Mouse (Mus musculus) forebrain, postnatal 0 days (tissue): ENCODE results near the gene Rpl37a. TPM values are rescaled to one million over a fixed set of nuclear protein-coding genes. Genes with fewer than 3 reads are reported as not detected.

Source experiments
- ATAC-seq: fragments of 200-750 bp; cut with Nextera tagmentation; 2 replicates; pipeline ENCODE4 v1.8.0; 2017; ENCODE audit warnings: mild to moderate bottlenecking, moderate library complexity
- DNase-seq: peaks from one replicate; pipeline ENCODE4 v3.0.0-alpha.2; 2015
- H3K27ac ChIP-seq: fragments of 300-500 bp; sonication (generic); 2 replicates; pipeline ENCODE4 v1.5.1; 2014; ENCODE audit warnings: low read depth, mild to moderate bottlenecking, antibody characterized with exemption, low read length, moderate library complexity, mixed read lengths
- H3K27me3 ChIP-seq: fragments of 300-500 bp; sonication (generic); 2 replicates; pipeline ENCODE4 v1.6.1; 2014; ENCODE audit warnings: mild to moderate bottlenecking, low read length, mixed read lengths; ENCODE audit not compliant: insufficient read depth
- H3K36me3 ChIP-seq: fragments of 300-500 bp; sonication (generic); 2 replicates; pipeline ENCODE4 v1.6.1; 2014; ENCODE audit warnings: mild to moderate bottlenecking, moderate library complexity; ENCODE audit not compliant: insufficient read depth
- H3K4me1 ChIP-seq: fragments of 300-500 bp; sonication (generic); 2 replicates; pipeline ENCODE4 v1.6.1; 2014; ENCODE audit warnings: antibody characterized with exemption; ENCODE audit not compliant: insufficient read depth
- H3K4me2 ChIP-seq: fragments of 300-500 bp; sonication (generic); 2 replicates; pipeline ENCODE4 v1.6.1; 2014; ENCODE audit warnings: low read depth, mild to moderate bottlenecking, moderate library complexity
- H3K4me3 ChIP-seq: fragments of 300-500 bp; sonication (generic); 2 replicates; pipeline ENCODE4 v1.5.1; 2014; ENCODE audit warnings: low read depth, low read length, mixed read lengths
- H3K9ac ChIP-seq: fragments of 300-500 bp; sonication (generic); 2 replicates; pipeline ENCODE4 v1.6.1; 2014; ENCODE audit warnings: mild to moderate bottlenecking
- H3K9me3 ChIP-seq: fragments of 300-500 bp; sonication (generic); 2 replicates; pipeline ENCODE4 v1.6.1; 2016; ENCODE audit warnings: low read length
- CTCF ChIP-seq: sonication (generic); IDR thresholded peaks from 2 replicates; pipeline ENCODE4 v1.5.1; 2016; ENCODE audit warnings: antibody characterized with exemption, control low read depth, low read depth
- WGBS: fragments of 180-500 bp; shearing (Covaris S2); extraction: QIAGEN DNeasy Blood & Tissue Kit; methylation state at CpG from one replicate; pipeline ENCODE4 v1.1.7; 2014; 5-methylcytosine and 5-hydroxymethylcytosine counted together
- polyA plus RNA-seq: library from polyadenylated mRNA; unstranded; fragments of >200 nt; fragmentation: Nextera tagmentation; extraction: Ambion mirVana; gene quantifications from 2 replicates; pipeline ENCODE4 v1.2.1, GENCODE M21; 2015
- total RNA-seq: library from RNA; depleted of rRNA; stranded (reverse); fragments of >200 nt; gene quantifications from 2 replicates; pipeline ENCODE4 v1.2.3, GENCODE M21; 2014; rRNA removed

Gene Rpl37a
- total RNA-seq = 598 and 928 TPM in 2 replicates
- 1,180 and 1,503 TPM in 2 replicates for polyA plus RNA-seq

DNA sequence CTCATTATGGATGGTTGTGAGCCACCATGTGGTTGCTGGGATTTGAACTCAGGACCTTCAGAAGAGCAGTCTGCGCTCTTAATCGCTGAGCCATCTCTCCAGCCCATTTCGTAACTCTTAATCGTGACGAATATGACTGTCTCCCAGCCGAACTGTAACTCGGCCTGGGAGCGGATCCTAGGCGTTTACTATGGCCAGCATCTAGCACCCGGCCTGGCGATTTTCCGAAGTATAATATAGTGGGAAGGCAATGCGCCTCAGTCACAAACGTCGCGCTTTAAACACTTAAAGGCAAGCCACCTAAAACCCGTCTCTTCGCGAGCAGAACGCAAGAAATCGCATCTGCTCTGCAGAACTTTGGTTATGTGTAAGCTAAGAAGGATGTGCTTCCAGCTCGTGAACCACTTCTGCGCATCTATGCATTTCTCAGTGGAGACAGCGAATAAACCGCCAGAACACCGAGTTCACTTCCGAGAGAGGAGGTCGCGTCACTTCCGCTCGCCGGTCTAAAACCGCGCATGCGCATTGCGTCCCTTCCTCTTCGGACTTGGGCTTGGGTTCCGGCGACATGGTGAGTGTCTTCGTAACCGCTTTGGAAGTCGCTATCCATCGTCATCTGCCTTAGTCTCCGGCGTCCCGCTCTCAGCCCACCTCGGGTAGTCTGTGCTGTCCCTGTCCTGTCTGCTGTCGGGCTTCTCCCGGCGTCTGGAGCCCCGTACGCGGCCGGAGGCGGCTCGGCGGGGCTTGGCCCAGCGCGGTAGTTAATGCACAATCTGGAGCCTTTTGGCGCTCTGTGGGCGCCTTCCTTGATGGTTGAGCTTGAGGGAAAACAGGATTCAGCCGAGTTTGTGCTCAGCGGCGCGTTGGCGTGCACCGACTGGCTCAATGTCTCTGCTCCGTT, at the start of gene Rpl37a:
Gene Rpl37a, plus strand, starts transcription at position 538 of the 901 bp plus-strand sequence.
- peak within 1 kb of the TSS; percentile 52 for H3K4me3 ChIP-seq
- peak; percentile 96 for ATAC-seq
- H3K27ac ChIP-seq = peak within 1 kb of the TSS; percentile 90
- 3% methylated on average over 68 of the region's 68 CpGs for WGBS
- H3K9me3 ChIP-seq = no peaks in the 10 kb centered on the region
- H3K27me3 ChIP-seq = no peaks in the 10 kb centered on the region
- peaks cover 4% of the 10 kb centered on the region; the same call in 1 of the 2 replicates for H3K4me1 ChIP-seq
- peaks cover 29% of the 10 kb centered on the region for H3K36me3 ChIP-seq
- DNase-seq = peak; percentile 99
- TF ChIP-seq CTCF = no peak
- H3K4me2 ChIP-seq = peak within 1 kb of the TSS; percentile 72
- peak within 1 kb of the TSS; percentile 70 for H3K9ac ChIP-seq

DNA sequence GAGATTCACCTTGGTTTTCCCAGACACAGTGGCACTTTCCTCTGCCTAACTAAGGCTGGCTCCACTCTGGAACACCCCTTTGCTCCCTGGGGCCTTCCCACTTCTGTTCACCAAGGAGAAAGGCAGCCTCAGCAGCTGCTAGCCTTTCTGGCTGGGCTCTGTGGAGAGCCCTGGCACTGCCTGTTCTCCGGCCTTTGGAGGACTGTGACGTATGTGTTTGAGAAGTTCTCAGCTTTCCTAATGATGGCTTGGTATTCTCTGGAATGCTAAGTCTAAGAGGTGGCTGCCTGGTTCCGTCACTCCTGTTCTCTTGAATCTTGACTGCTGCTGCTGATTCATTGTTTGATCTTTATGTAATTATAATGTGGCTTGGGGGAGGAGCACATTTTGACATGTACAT, 38.0 kb upstream of the Rpl37a start:
- DNase-seq (peak; percentile 8), ATAC-seq (peak; percentile 51)
- no peak overlapping the region for H3K9ac ChIP-seq
- no peaks in the 10 kb centered on the region for H3K27me3 ChIP-seq
- H3K9me3 ChIP-seq = no peaks in the 10 kb centered on the region
- H3K36me3 ChIP-seq = no peaks in the 10 kb centered on the region
- H3K4me3 ChIP-seq = no peak overlapping the region
- 18% methylated on average over 3 of the region's 3 CpGs for WGBS
- no peak overlapping the region for H3K27ac ChIP-seq
- no peak overlapping the region for H3K4me2 ChIP-seq
- no peaks in the 10 kb centered on the region for H3K4me1 ChIP-seq
- TF ChIP-seq CTCF = no peak

DNA sequence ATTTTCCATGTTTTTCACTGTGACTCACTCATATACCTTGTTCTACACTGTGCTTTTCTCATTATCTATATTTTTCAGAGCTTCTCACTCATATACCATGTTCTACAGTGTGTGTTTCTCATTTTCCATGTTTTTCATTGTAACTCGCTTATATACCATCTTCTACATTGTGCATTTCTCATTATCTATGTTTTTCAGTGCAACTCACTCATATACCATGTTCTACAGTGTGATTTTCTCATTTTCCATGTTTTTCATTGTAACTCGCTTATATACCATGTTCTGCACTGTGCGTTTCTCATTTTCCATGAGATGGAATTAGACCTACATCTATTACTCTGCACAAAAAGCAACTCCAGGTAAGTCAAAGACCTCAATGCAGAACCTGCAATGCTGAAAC, 14.8 kb upstream of the Rpl37a start:
- H3K9me3 ChIP-seq = no peaks in the 10 kb centered on the region
- ATAC-seq = no peak
- WGBS = 55% methylated on average over 3 of the region's 3 CpGs
- TF ChIP-seq CTCF = no peak
- DNase-seq = no peak
- no peaks in the 10 kb centered on the region for H3K27me3 ChIP-seq
- H3K9ac ChIP-seq = no peak overlapping the region
- no peaks in the 10 kb centered on the region for H3K4me1 ChIP-seq
- H3K4me2 ChIP-seq = no peak overlapping the region
- no peak overlapping the region for H3K4me3 ChIP-seq
- no peaks in the 10 kb centered on the region for H3K36me3 ChIP-seq
- H3K27ac ChIP-seq = no peak overlapping the region

DNA sequence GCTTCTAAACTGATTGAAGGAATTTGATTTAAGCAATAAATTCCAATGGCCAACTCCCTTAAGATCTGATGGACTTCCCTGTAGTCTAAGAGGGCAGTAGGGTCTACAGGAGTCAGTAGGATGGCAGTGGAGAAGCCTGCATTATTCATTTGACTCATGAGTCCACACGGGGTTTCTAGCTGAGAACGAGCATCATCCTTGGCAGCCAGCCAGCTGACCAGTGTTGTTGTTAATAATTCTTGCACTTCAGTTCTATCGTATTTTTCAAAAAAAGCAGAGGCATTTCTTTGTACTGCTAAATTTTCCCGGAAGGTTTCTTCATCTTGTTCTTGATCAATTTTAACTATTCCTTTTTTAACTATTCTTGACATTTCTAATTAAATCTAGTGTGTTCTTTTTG, 12.4 kb upstream of the Rpl37a start:
- no peak overlapping the region for H3K4me3 ChIP-seq
- H3K27me3 ChIP-seq = no peaks in the 10 kb centered on the region
- no peak overlapping the region for H3K27ac ChIP-seq
- no peak overlapping the region for H3K4me2 ChIP-seq
- no peaks in the 10 kb centered on the region for H3K36me3 ChIP-seq
- H3K9ac ChIP-seq = no peak overlapping the region
- no peaks in the 10 kb centered on the region for H3K4me1 ChIP-seq
- no peaks in the 10 kb centered on the region for H3K9me3 ChIP-seq
- no peak for DNase-seq
- WGBS = 35% methylated on average over 4 of the region's 4 CpGs
- no peak for TF ChIP-seq CTCF
- no peak for ATAC-seq

DNA sequence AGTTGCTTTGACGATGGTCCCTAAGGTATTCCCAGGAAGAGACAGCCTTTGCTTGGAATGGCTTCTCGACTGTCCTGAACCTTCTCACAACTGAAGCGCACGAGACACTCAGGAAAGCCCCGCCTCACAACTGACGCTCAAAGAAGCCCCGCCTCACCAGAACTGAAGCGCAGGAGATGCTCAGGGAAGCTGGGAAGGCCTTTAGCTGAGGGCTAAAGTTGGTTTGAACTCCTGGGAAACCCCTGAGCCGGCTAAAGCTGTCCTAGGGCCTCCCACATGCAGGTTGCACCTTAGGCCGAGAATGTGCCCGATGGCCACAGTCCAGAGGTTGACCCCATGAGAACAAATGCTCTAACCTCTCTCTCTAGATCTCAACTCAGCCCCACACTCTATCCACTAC, 10.6 kb upstream of the Rpl37a start, which contains the start of gene Ankar:
Gene Ankar, minus strand, starts transcription at position 101 of the 400 bp plus-strand sequence.
- ATAC-seq (no peak), DNase-seq (no peak)
- Histone ChIP-seq H3K4me3 (no peak within 1 kb of the TSS), H3K9me3 (no peaks in the 10 kb centered on the region), H3K9ac (no peak within 1 kb of the TSS), H3K36me3 (no peaks in the 10 kb centered on the region), H3K4me2 (no peak within 1 kb of the TSS), H3K27me3 (no peaks in the 10 kb centered on the region), H3K27ac (no peak within 1 kb of the TSS), H3K4me1 (no peaks in the 10 kb centered on the region)
- WGBS = 86% methylated on average over 11 of the region's 11 CpGs
- no peak for TF ChIP-seq CTCF

DNA sequence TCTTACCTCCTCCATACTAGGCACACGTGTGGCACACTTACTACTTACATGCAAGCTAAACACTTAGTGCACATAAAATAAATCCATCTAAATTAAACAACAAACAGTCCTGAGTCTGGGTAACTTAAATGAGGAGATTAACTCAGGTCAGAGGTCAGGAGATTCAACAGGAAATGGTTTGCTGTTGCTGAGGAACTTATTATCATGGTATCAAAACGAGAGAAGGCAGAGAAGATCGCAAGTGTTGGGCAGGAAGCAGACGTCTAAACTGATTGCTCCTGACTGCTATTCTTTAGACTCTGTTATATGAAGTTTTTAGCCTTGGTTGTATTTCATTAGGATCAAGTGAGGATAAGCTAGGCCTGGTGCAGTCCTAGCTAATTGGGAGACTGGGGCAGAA, 3.6 kb upstream of the Rpl37a start:
- TF ChIP-seq CTCF = no peak
- no peak for DNase-seq
- no peak overlapping the region for H3K27ac ChIP-seq
- WGBS = 71% methylated on average over 4 of the region's 4 CpGs
- H3K4me2 ChIP-seq = no peak overlapping the region
- ATAC-seq = no peak
- no peak overlapping the region for H3K9ac ChIP-seq
- H3K4me1 ChIP-seq = 0 out of 2 replicates have a peak, but pooled peaks cover under 1% of the 10 kb centered on the region
- 0 out of 2 replicates have a peak, but pooled peaks cover under 1% of the 10 kb centered on the region for H3K36me3 ChIP-seq
- no peak overlapping the region for H3K4me3 ChIP-seq
- no peaks in the 10 kb centered on the region for H3K27me3 ChIP-seq
- H3K9me3 ChIP-seq = no peaks in the 10 kb centered on the region

DNA sequence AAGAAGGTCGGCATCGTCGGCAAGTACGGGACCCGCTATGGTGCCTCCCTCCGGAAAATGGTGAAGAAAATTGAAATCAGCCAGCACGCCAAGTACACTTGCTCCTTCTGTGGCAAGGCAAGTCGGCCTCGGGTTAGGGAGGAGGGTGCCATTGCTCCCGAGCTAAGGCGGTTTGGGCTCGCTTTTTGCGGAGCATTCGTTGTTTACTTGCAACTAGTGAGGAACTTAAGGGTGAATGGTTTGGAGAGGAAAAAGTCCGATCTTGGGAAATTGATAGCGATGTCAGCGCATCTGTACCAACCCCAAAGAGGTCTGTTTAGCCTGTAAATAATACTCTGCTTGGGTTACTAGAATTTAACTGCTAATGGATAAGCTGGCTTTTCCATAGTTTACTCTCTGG, 594 bp downstream of the Rpl37a start:
- peak overlapping the region; percentile 52 for H3K4me3 ChIP-seq
- no peak for TF ChIP-seq CTCF
- ATAC-seq (peak; percentile 34), DNase-seq (no peak)
- H3K27ac ChIP-seq = peak overlapping the region; percentile 90
- H3K36me3 ChIP-seq = peaks cover 29% of the 10 kb centered on the region
- WGBS = under 1% methylated on average over 17 of the region's 17 CpGs
- no peaks in the 10 kb centered on the region for H3K9me3 ChIP-seq
- H3K9ac ChIP-seq = peak overlapping the region; percentile 70
- H3K4me2 ChIP-seq = peak overlapping the region; percentile 72
- peaks cover 4% of the 10 kb centered on the region; the same call in 1 of the 2 replicates for H3K4me1 ChIP-seq
- H3K27me3 ChIP-seq = no peaks in the 10 kb centered on the region
